Mouse (Mus musculus): Measurements from ENCODE around the gene Cx3cr1. TPM values are rescaled to one million over a fixed set of nuclear protein-coding genes. Genes with fewer than 3 reads are reported as not detected.

Cx3cr1 gene
- polyA plus RNA-seq, 1 experiment from 2014 or later, result 7.0 TPM

- H3K27me3 ChIP-seq (replicated peaks; ENCODE audit: control insufficient read depth, insufficient read depth, low read length), result no peaks in the 10 kb centered on the region
- no peak overlapping the region for H3K4me3 ChIP-seq (ENCODE audit: low read depth, low read length)
- no peak overlapping the region for H3K9ac ChIP-seq (ENCODE audit: low read depth, low read length)
- H3K4me2 ChIP-seq, result peak overlapping the region; percentile 42
- no peaks in the 10 kb centered on the region for H3K9me3 ChIP-seq (ENCODE audit: control insufficient read depth, low read length)
- DNase-seq (ENCODE audit: low spot score) (no peak), ATAC-seq (replicated peaks; ENCODE audit: low FRiP score) (no peak)
- H3K36me3 ChIP-seq (ENCODE audit: control insufficient read depth, insufficient read depth, low read length), result peaks cover 4% of the 10 kb centered on the region; the same call in 1 of the 2 replicates
- no peak overlapping the region for H3K27ac ChIP-seq (ENCODE audit: low read depth, low read length)
- 20% methylated on average over 17 of the region's 17 CpGs for WGBS
- H3K4me1 ChIP-seq (replicated peaks; ENCODE audit: control insufficient read depth, insufficient read depth, low read length), result peaks cover 53% of the 10 kb centered on the region
Measured at GRCm38 (mm10) chr9:119976704-119977556, 92.7 kb downstream of the Cx3cr1 start.

GRCm38 (mm10) chr9:119975286-119975685, 94.4 kb downstream of the Cx3cr1 start:
- no peaks in the 10 kb centered on the region for H3K9me3 ChIP-seq (ENCODE audit: control insufficient read depth, low read length)
- no peak overlapping the region for H3K4me3 ChIP-seq (ENCODE audit: low read depth, low read length)
- no peaks in the 10 kb centered on the region for H3K27me3 ChIP-seq (replicated peaks; ENCODE audit: control insufficient read depth, insufficient read depth, low read length)
- no peak overlapping the region for H3K4me2 ChIP-seq
- no peak overlapping the region for H3K9ac ChIP-seq (ENCODE audit: low read depth, low read length)
- H3K27ac ChIP-seq (ENCODE audit: low read depth, low read length), result no peak overlapping the region
- DNase-seq (ENCODE audit: low spot score) (no peak), ATAC-seq (replicated peaks; ENCODE audit: low FRiP score) (no peak)
- H3K36me3 ChIP-seq (ENCODE audit: control insufficient read depth, insufficient read depth, low read length), result peaks cover 7% of the 10 kb centered on the region; the same call in 1 of the 2 replicates
- peaks cover 36% of the 10 kb centered on the region for H3K4me1 ChIP-seq (replicated peaks; ENCODE audit: control insufficient read depth, insufficient read depth, low read length)
- 87% methylated on average over 4 of the region's 4 CpGs for WGBS

GRCm38 (mm10) chr9:119974609-119975008, 95.1 kb downstream of the Cx3cr1 start:
- no peak overlapping the region for H3K27ac ChIP-seq (ENCODE audit: low read depth, low read length)
- DNase-seq (ENCODE audit: low spot score) (no peak), ATAC-seq (replicated peaks; ENCODE audit: low FRiP score) (no peak)
- no peak overlapping the region for H3K9ac ChIP-seq (ENCODE audit: low read depth, low read length)
- no peak overlapping the region for H3K4me2 ChIP-seq
- peaks cover 29% of the 10 kb centered on the region for H3K4me1 ChIP-seq (replicated peaks; ENCODE audit: control insufficient read depth, insufficient read depth, low read length)
- 75% methylated on average over 5 of the region's 5 CpGs for WGBS
- peaks cover 7% of the 10 kb centered on the region; the same call in 1 of the 2 replicates for H3K36me3 ChIP-seq (ENCODE audit: control insufficient read depth, insufficient read depth, low read length)
- no peaks in the 10 kb centered on the region for H3K9me3 ChIP-seq (ENCODE audit: control insufficient read depth, low read length)
- no peak overlapping the region for H3K4me3 ChIP-seq (ENCODE audit: low read depth, low read length)
- no peaks in the 10 kb centered on the region for H3K27me3 ChIP-seq (replicated peaks; ENCODE audit: control insufficient read depth, insufficient read depth, low read length)

- H3K9me3 ChIP-seq (ENCODE audit: control insufficient read depth, low read length), result no peaks in the 10 kb centered on the region
- no peaks in the 10 kb centered on the region for H3K27me3 ChIP-seq (replicated peaks; ENCODE audit: control insufficient read depth, insufficient read depth, low read length)
- H3K36me3 ChIP-seq (ENCODE audit: control insufficient read depth, insufficient read depth, low read length), result peaks cover 7% of the 10 kb centered on the region; the same call in 1 of the 2 replicates
Measured at GRCm38 (mm10) chr9:119973869-119974520, 95.7 kb downstream of the Cx3cr1 start.

GRCm38 (mm10) chr9:119973281-119973680, 96.4 kb downstream of the Cx3cr1 start:
- H3K9ac ChIP-seq (ENCODE audit: low read depth, low read length), result no peak overlapping the region
- peaks cover 7% of the 10 kb centered on the region; the same call in 1 of the 2 replicates for H3K36me3 ChIP-seq (ENCODE audit: control insufficient read depth, insufficient read depth, low read length)
- peaks cover 19% of the 10 kb centered on the region for H3K4me1 ChIP-seq (replicated peaks; ENCODE audit: control insufficient read depth, insufficient read depth, low read length)
- no peak overlapping the region for H3K4me2 ChIP-seq
- H3K9me3 ChIP-seq (ENCODE audit: control insufficient read depth, low read length), result no peaks in the 10 kb centered on the region
- DNase-seq (ENCODE audit: low spot score) (no peak), ATAC-seq (replicated peaks; ENCODE audit: low FRiP score) (no peak)
- H3K27ac ChIP-seq (ENCODE audit: low read depth, low read length), result no peak overlapping the region
- H3K4me3 ChIP-seq (ENCODE audit: low read depth, low read length), result no peak overlapping the region
- H3K27me3 ChIP-seq (replicated peaks; ENCODE audit: control insufficient read depth, insufficient read depth, low read length), result no peaks in the 10 kb centered on the region
- 91% methylated on average over 23 of the region's 23 CpGs for WGBS

More at GRCm38 (mm10) chr9:119973869-119974520, 95.7 kb downstream of the Cx3cr1 start:
- Histone ChIP-seq H3K4me1 (replicated peaks; ENCODE audit: control insufficient read depth, insufficient read depth, low read length) (peaks cover 24% of the 10 kb centered on the region), H3K9ac (ENCODE audit: low read depth, low read length) (no peak overlapping the region), H3K4me3 (ENCODE audit: low read depth, low read length) (no peak overlapping the region), H3K4me2 (no peak overlapping the region), H3K27ac (ENCODE audit: low read depth, low read length) (no peak overlapping the region)
- 92% methylated on average over 27 of the region's 27 CpGs for WGBS
- ATAC-seq (replicated peaks; ENCODE audit: low FRiP score), result no peak
- DNase-seq (ENCODE audit: low spot score), result no peak

- Histone ChIP-seq H3K4me3 (ENCODE audit: low read depth, low read length) (no peak overlapping the region), H3K36me3 (ENCODE audit: control insufficient read depth, insufficient read depth, low read length) (peaks cover 7% of the 10 kb centered on the region; the same call in 1 of the 2 replicates), H3K9ac (ENCODE audit: low read depth, low read length) (no peak overlapping the region), H3K9me3 (ENCODE audit: control insufficient read depth, low read length) (no peaks in the 10 kb centered on the region), H3K27me3 (replicated peaks; ENCODE audit: control insufficient read depth, insufficient read depth, low read length) (no peaks in the 10 kb centered on the region), H3K27ac (ENCODE audit: low read depth, low read length) (no peak overlapping the region), H3K4me1 (replicated peaks; ENCODE audit: control insufficient read depth, insufficient read depth, low read length) (peaks cover 12% of the 10 kb centered on the region), H3K4me2 (no peak overlapping the region)
- DNase-seq (ENCODE audit: low spot score), result no peak
- no peak for ATAC-seq (replicated peaks; ENCODE audit: low FRiP score)
- 87% methylated on average over 12 of the region's 12 CpGs for WGBS
Measured at GRCm38 (mm10) chr9:119972582-119972981, 97.1 kb downstream of the Cx3cr1 start.

- H3K36me3 ChIP-seq (ENCODE audit: control insufficient read depth, insufficient read depth, low read length), result peaks cover 7% of the 10 kb centered on the region; the same call in 1 of the 2 replicates
- 92% methylated on average over 10 of the region's 10 CpGs for WGBS
- H3K27ac ChIP-seq (ENCODE audit: low read depth, low read length), result no peak overlapping the region
- DNase-seq (ENCODE audit: low spot score) (no peak), ATAC-seq (replicated peaks; ENCODE audit: low FRiP score) (no peak)
- H3K9ac ChIP-seq (ENCODE audit: low read depth, low read length), result no peak overlapping the region
- no peak overlapping the region for H3K4me2 ChIP-seq
- no peaks in the 10 kb centered on the region for H3K27me3 ChIP-seq (replicated peaks; ENCODE audit: control insufficient read depth, insufficient read depth, low read length)
- H3K4me3 ChIP-seq (ENCODE audit: low read depth, low read length), result no peak overlapping the region
- H3K9me3 ChIP-seq (ENCODE audit: control insufficient read depth, low read length), result no peaks in the 10 kb centered on the region
- peaks cover 7% of the 10 kb centered on the region for H3K4me1 ChIP-seq (replicated peaks; ENCODE audit: control insufficient read depth, insufficient read depth, low read length)
Measured at GRCm38 (mm10) chr9:119972166-119972565, 97.5 kb downstream of the Cx3cr1 start.

GRCm38 (mm10) chr9:119970763-119971656, 98.7 kb downstream of the Cx3cr1 start:
- ATAC-seq (replicated peaks; ENCODE audit: low FRiP score) (no peak), DNase-seq (ENCODE audit: low spot score) (no peak)
- H3K4me1 ChIP-seq (replicated peaks; ENCODE audit: control insufficient read depth, insufficient read depth, low read length), result no peaks in the 10 kb centered on the region
- no peak overlapping the region for H3K27ac ChIP-seq (ENCODE audit: low read depth, low read length)
- 82% methylated on average over 7 of the region's 7 CpGs for WGBS
- H3K36me3 ChIP-seq (ENCODE audit: control insufficient read depth, insufficient read depth, low read length), result peaks cover 7% of the 10 kb centered on the region; the same call in 1 of the 2 replicates
- H3K4me3 ChIP-seq (ENCODE audit: low read depth, low read length), result no peak overlapping the region
- no peak overlapping the region for H3K4me2 ChIP-seq
- no peaks in the 10 kb centered on the region for H3K27me3 ChIP-seq (replicated peaks; ENCODE audit: control insufficient read depth, insufficient read depth, low read length)
- no peaks in the 10 kb centered on the region for H3K9me3 ChIP-seq (ENCODE audit: control insufficient read depth, low read length)
- H3K9ac ChIP-seq (ENCODE audit: low read depth, low read length), result no peak overlapping the region
